Mouse (Mus musculus): ENCODE results near the gene Prickle3.

DNA sequence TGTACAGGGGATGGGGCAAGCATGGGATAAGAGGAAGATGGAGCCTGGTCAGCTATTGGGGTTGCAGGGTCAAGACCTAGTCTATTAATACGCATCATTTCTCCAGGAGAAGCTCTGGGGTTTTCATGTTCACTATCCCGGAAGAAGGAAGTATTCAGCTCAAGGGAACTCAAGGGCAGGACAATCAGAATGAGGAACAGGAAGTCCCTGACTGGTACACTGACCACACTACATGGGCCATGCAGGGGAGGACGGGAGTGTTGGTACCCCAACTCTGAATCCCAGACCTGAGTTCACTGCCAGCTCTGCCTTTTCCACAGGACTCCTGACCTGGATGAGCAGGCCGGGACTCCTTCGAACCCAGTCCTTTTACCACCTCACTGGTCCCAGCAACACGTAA lies 24.5 kb upstream of the Prickle3 start:
- TF ChIP-seq EP300 (IDR thresholded peaks at IDR 0.05; ENCODE audit: insufficient read depth, low read depth, low read length) (no peak), CTCF (IDR thresholded peaks at IDR 0.05; ENCODE audit: low read depth, low read length) (no peak)

Data from ES-Bruce4 (cell line).